Mouse (Mus musculus) midbrain, postnatal 0 days (tissue): ENCODE data around the gene Dnm3. TPM values are rescaled to one million over a fixed set of nuclear protein-coding genes. Genes with fewer than 3 reads are reported as not detected.

Source experiments
- ATAC-seq: fragments of 200-750 bp; cut with Nextera tagmentation; 2 replicates; pipeline ENCODE4 v1.8.0; 2017; ENCODE audit warnings: moderate number of reproducible peaks, mild to moderate bottlenecking, moderate TSS enrichment, moderate library complexity; ENCODE audit not compliant: low FRiP score
- DNase-seq: peaks from one replicate; pipeline ENCODE4 v3.0.0-alpha.2; 2015; ENCODE audit warnings: low spot score
- H3K27ac ChIP-seq: fragments of 300-500 bp; sonication (generic); 2 replicates; pipeline ENCODE4 v1.5.1; 2014; ENCODE audit warnings: low read depth, mild to moderate bottlenecking, low read length, mixed read lengths
- H3K27me3 ChIP-seq: fragments of 300-500 bp; sonication (generic); 2 replicates; pipeline ENCODE4 v1.6.1; 2014; ENCODE audit warnings: low read length, control low read depth, mixed read lengths; ENCODE audit not compliant: insufficient read depth
- H3K36me3 ChIP-seq: fragments of 300-500 bp; sonication (generic); 2 replicates; pipeline ENCODE4 v1.6.1; 2014; ENCODE audit warnings: low read length, control low read depth, mixed read lengths; ENCODE audit not compliant: insufficient read depth
- H3K4me1 ChIP-seq: fragments of 300-500 bp; sonication (generic); 2 replicates; pipeline ENCODE4 v1.6.1; 2014; ENCODE audit warnings: mild to moderate bottlenecking, control low read depth, antibody characterized with exemption, low read length, mixed read lengths; ENCODE audit not compliant: insufficient read depth
- H3K4me2 ChIP-seq: fragments of 300-500 bp; sonication (generic); 2 replicates; pipeline ENCODE4 v1.6.1; 2014; ENCODE audit warnings: low read depth, mild to moderate bottlenecking, low read length, mixed read lengths; ENCODE audit not compliant: poor library complexity, severe bottlenecking
- H3K4me3 ChIP-seq: fragments of 300-500 bp; sonication (generic); 2 replicates; pipeline ENCODE4 v1.5.1; 2014; ENCODE audit warnings: low read depth, mild to moderate bottlenecking, low read length, moderate library complexity
- H3K9ac ChIP-seq: fragments of 300-500 bp; sonication (generic); replicated peaks from 2 replicates; pipeline ENCODE4 v1.6.1; 2014; ENCODE audit warnings: mild to moderate bottlenecking, low read length, moderate library complexity, mixed read lengths; ENCODE audit not compliant: poor library complexity, severe bottlenecking
- H3K9me3 ChIP-seq: fragments of 300-500 bp; sonication (generic); 2 replicates; pipeline ENCODE4 v1.6.1; 2016; ENCODE audit warnings: low read length, control low read depth
- CTCF ChIP-seq: IDR thresholded peaks from 2 replicates; pipeline ENCODE4 v1.5.1; 2016; ENCODE audit warnings: antibody characterized with exemption, mild to moderate bottlenecking
- WGBS: fragments of 180-500 bp; shearing (Covaris S2); extraction: QIAGEN DNeasy Blood & Tissue Kit; methylation state at CpG from one replicate; pipeline ENCODE4 v1.1.7; 2014; 5-methylcytosine and 5-hydroxymethylcytosine counted together
- polyA plus RNA-seq: library from polyadenylated mRNA; unstranded; fragments of >200 nt; fragmentation: Nextera tagmentation; extraction: Ambion mirVana; gene quantifications from 2 replicates; pipeline ENCODE4 v1.2.1, GENCODE M21; 2015
- total RNA-seq: library from RNA; depleted of rRNA; stranded (reverse); fragments of >200 nt; gene quantifications from 2 replicates; pipeline ENCODE4 v1.2.3, GENCODE M21; 2014

Gene Dnm3
- total and polyA plus RNA-seq, 2 experiments from 2014 or later = 67.0 to 88.5 TPM

DNA sequence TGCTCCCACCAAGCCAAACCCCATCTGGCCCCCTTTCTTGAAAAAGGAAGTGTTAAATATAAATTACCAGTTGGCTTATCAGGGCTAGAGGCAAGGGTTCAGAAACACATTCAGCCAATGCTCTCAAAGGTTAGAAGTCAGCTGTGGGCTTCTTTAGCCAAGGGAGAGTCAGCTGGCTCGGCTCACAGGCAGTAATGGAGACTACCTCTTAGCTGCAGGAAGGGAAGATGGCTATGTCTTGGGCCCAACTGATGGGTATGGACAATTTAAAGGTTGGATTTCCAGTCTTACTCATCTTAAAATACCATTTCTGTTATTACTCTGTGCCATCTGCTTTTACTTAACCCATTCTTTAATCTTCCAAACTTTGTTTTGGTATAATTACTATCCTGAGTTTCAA lies 317.1 kb downstream of the Dnm3 start:
- Histone ChIP-seq H3K36me3 (no peaks in the 10 kb centered on the region), H3K4me1 (no peaks in the 10 kb centered on the region), H3K9me3 (no peaks in the 10 kb centered on the region), H3K27me3 (no peaks in the 10 kb centered on the region), H3K9ac (no peak overlapping the region), H3K27ac (no peak overlapping the region), H3K4me2 (no peak overlapping the region), H3K4me3 (no peak overlapping the region)
- DNase-seq = no peak
- WGBS = 93% methylated on average over 1 of the region's 1 CpGs
- no peak for ATAC-seq
- no peak for TF ChIP-seq CTCF

DNA sequence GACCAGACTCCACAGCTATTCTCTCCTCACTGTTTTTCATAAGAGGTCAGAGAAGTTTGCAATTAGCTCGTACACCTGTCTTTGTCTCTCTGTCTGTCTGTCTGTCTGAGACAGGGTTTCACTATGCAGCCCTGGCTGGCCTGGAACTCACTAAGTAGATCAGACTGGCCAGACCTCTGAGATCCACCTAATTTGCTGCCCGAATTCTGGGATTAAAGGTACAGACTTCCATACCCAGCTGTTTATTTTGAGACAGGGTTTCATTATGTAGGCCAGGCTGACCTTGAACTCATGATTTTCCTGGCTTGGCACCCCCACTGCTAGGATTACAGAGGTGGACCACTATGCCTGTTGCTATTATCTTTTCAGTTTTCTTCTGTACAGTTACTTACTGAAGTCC lies 319.3 kb downstream of the Dnm3 start:
- no peak overlapping the region for H3K4me2 ChIP-seq
- no peak for DNase-seq
- TF ChIP-seq CTCF = no peak
- H3K27ac ChIP-seq = no peak overlapping the region
- no peak overlapping the region for H3K4me3 ChIP-seq
- no peaks in the 10 kb centered on the region for H3K4me1 ChIP-seq
- no peak for ATAC-seq
- no peaks in the 10 kb centered on the region for H3K9me3 ChIP-seq
- no peaks in the 10 kb centered on the region for H3K36me3 ChIP-seq
- no peaks in the 10 kb centered on the region for H3K27me3 ChIP-seq
- no peak overlapping the region for H3K9ac ChIP-seq
- WGBS = 82% methylated on average over 2 of the region's 2 CpGs

- Histone ChIP-seq H3K9me3 (no peaks in the 10 kb centered on the region), H3K4me1 (no peaks in the 10 kb centered on the region), H3K36me3 (no peaks in the 10 kb centered on the region), H3K9ac (no peak overlapping the region), H3K27ac (no peak overlapping the region), H3K4me3 (no peak overlapping the region), H3K27me3 (no peaks in the 10 kb centered on the region), H3K4me2 (no peak overlapping the region)
- ATAC-seq (no peak), DNase-seq (no peak)
- 83% methylated on average over 5 of the region's 5 CpGs for WGBS
- TF ChIP-seq CTCF = no peak
Measured at GRCm38 (mm10) chr1:162157659-162158058, 320.2 kb downstream of the Dnm3 start.

GRCm38 (mm10) chr1:162156873-162157272 lies 321.0 kb downstream of the Dnm3 start:
- no peaks in the 10 kb centered on the region for H3K27me3 ChIP-seq
- no peaks in the 10 kb centered on the region for H3K9me3 ChIP-seq
- no peak overlapping the region for H3K4me3 ChIP-seq
- no peaks in the 10 kb centered on the region for H3K36me3 ChIP-seq
- no peak overlapping the region for H3K27ac ChIP-seq
- no peaks in the 10 kb centered on the region for H3K4me1 ChIP-seq
- no peak for DNase-seq
- no peak for TF ChIP-seq CTCF
- H3K4me2 ChIP-seq = no peak overlapping the region
- WGBS = 58% methylated on average over 5 of the region's 5 CpGs
- no peak for ATAC-seq
- no peak overlapping the region for H3K9ac ChIP-seq

GRCm38 (mm10) chr1:162155546-162155945 lies 322.3 kb downstream of the Dnm3 start:
- Histone ChIP-seq H3K27ac (no peak overlapping the region), H3K36me3 (no peaks in the 10 kb centered on the region), H3K27me3 (no peaks in the 10 kb centered on the region), H3K9me3 (no peaks in the 10 kb centered on the region), H3K9ac (no peak overlapping the region), H3K4me2 (no peak overlapping the region), H3K4me1 (no peaks in the 10 kb centered on the region), H3K4me3 (no peak overlapping the region)
- TF ChIP-seq CTCF = no peak
- 84% methylated on average over 3 of the region's 3 CpGs for WGBS
- no peak for DNase-seq
- ATAC-seq = no peak

DNA sequence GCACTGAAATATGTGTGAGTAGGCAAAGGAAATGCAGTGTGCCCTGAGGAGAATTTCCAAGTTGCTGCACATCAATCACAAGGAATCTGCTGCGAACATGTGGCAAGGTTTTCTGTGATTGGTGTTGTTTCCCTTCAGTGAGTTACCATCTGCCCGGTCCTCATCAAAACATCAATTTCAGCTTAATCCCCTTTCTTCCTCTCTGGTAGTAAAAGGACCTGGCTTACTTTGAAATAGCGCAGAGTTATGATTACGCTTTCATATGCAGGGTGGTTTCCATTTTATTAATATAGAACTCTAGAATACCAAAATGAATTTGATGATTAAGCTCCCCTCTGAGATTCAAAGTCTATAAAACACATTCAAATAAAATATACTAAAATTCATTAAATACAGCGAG lies 324.7 kb downstream of the Dnm3 start:
- ATAC-seq (no peak), DNase-seq (no peak)
- TF ChIP-seq CTCF = no peak
- no peaks in the 10 kb centered on the region for H3K27me3 ChIP-seq
- no peak overlapping the region for H3K4me3 ChIP-seq
- H3K36me3 ChIP-seq = no peaks in the 10 kb centered on the region
- no peaks in the 10 kb centered on the region for H3K4me1 ChIP-seq
- no peak overlapping the region for H3K27ac ChIP-seq
- H3K4me2 ChIP-seq = no peak overlapping the region
- H3K9ac ChIP-seq = no peak overlapping the region
- WGBS = 70% methylated on average over 5 of the region's 5 CpGs
- H3K9me3 ChIP-seq = no peaks in the 10 kb centered on the region

DNA sequence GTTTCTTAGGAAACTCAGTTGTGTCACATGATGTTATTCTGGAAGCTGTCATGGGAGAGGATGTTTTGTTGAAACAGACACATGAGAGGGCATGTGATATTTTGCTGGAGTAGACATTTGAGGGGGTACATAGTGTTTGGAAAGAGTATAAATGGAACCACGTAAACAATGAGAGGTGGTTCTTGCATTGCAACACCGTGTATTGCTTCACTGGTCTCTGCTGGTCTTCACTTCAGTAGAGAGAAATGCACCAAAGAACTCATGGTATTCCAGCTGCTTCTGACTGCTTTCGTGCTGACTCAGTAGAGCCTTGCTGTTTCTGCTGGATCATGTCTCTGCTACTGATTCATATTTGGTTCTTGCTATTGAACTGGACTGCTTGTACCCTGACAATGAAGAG lies 328.1 kb downstream of the Dnm3 start:
- no peaks in the 10 kb centered on the region for H3K4me1 ChIP-seq
- H3K4me2 ChIP-seq = no peak overlapping the region
- H3K27ac ChIP-seq = no peak overlapping the region
- ATAC-seq (no peak), DNase-seq (no peak)
- no peaks in the 10 kb centered on the region for H3K36me3 ChIP-seq
- no peak overlapping the region for H3K9ac ChIP-seq
- no peaks in the 10 kb centered on the region for H3K9me3 ChIP-seq
- WGBS = 86% methylated on average over 3 of the region's 3 CpGs
- H3K27me3 ChIP-seq = no peaks in the 10 kb centered on the region
- no peak overlapping the region for H3K4me3 ChIP-seq
- no peak for TF ChIP-seq CTCF
